Mouse (Mus musculus): ENCODE measurements around the gene Brpf3. TPM values are rescaled to one million over a fixed set of nuclear protein-coding genes. Genes with fewer than 3 reads are reported as not detected.

The Brpf3 gene
- polyA plus RNA-seq, 1 experiment = 32.3 TPM

DNA sequence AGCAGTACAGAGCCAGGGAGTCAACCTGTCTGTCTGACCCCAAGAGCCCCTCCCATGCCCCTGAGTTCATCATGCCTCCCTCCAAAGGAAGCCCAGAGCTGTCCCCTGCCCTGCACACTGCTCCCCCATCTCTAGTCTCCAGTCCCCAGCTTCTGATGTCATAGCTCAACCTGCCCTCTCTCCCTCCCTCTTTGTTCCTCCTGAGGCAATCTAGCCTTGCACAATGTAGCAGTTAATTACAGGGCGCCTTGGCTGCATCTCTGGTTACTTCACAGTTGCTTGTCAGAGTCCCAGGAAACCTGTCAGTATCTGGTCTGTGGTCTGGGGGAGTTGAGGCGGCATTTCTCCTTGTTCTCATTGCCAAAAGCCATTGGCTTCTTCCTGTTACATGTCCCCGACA lies 55.1 kb downstream of the Brpf3 start:
- TF ChIP-seq CTCF (IDR thresholded peaks at IDR 0.05; ENCODE audit: borderline replicate concordance, insufficient read depth, low read depth, low read length) (no peak), POLR2A (IDR thresholded peaks at IDR 0.05; ENCODE audit: borderline replicate concordance, insufficient read depth, low read length) (no peak)
- 70% methylated on average over 3 of the region's 3 CpGs for WGBS
- no peak overlapping the region for H3K4me3 ChIP-seq (replicated peaks; ENCODE audit: insufficient read depth, low read depth, low read length)

DNA sequence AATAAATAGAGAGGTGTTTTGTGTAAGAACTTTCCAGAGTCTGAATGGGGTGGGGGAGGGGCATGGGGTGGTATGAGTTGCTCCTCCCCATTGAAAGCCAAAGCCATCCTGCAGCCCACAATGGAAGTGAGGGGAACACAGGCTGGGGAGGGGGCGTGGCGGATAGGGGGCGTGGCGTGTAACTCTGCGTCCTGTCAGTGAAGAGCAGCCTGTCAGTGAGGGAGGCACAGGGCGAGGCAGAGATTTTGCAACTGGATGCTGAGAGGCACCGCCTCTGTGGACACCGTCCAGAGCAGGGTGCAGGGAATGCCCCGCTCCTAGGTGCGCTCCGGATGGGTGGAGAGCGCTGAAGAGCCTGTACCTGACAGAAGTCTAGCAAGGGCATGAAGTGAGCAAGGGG lies 57.3 kb downstream of the Brpf3 start, which contains the start of gene Pnpla1:
TSS of gene Pnpla1 (plus strand) at position 207 of the 400 bp plus-strand sequence.
- TF ChIP-seq POLR2A (IDR thresholded peaks at IDR 0.05; ENCODE audit: borderline replicate concordance, insufficient read depth, low read length) (no peak), CTCF (IDR thresholded peaks at IDR 0.05; ENCODE audit: borderline replicate concordance, insufficient read depth, low read depth, low read length) (no peak)
- no peaks in the 10 kb centered on the region for H3K4me1 ChIP-seq (ENCODE audit: control insufficient read depth, insufficient read depth, low read length)
- H3K4me3 ChIP-seq (replicated peaks; ENCODE audit: insufficient read depth, low read depth, low read length) = no peak within 1 kb of the TSS
- H3K27me3 ChIP-seq (ENCODE audit: control insufficient read depth, insufficient read depth, low read length) = no peaks in the 10 kb centered on the region
- H3K27ac ChIP-seq (ENCODE audit: insufficient read depth, low read length) = no peak within 1 kb of the TSS
- WGBS = 35% methylated on average over 12 of the region's 12 CpGs
- no peak for DNase-seq

More for the DNA sequence above, 55.1 kb downstream of the Brpf3 start:
- H3K27ac ChIP-seq (ENCODE audit: insufficient read depth, low read length) = no peak overlapping the region
- no peaks in the 10 kb centered on the region for H3K4me1 ChIP-seq (ENCODE audit: control insufficient read depth, insufficient read depth, low read length)
- DNase-seq = no peak
- no peaks in the 10 kb centered on the region for H3K27me3 ChIP-seq (ENCODE audit: control insufficient read depth, insufficient read depth, low read length)

DNA sequence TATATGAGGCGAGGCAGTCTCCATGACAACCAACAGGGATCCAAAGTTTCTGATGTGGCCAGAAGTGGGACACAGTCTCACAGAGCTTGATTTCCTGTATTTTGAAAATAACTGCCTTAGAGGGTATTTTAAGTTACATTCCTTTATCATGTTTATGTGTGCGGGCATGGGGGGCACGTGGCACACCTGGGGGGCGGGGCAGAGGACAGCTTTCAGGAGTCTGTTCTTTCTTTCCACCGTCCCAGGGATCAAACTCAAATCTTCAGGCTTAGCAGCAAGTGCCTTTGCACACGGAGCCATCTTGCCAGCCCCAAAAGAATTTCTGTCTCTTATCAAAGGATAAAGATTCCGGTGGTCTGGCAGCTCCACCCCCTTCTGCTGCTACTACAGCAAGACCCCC lies 63.0 kb downstream of the Brpf3 start:
- H3K27ac ChIP-seq (ENCODE audit: insufficient read depth, low read length) = no peak overlapping the region
- H3K4me3 ChIP-seq (replicated peaks; ENCODE audit: insufficient read depth, low read depth, low read length) = no peak overlapping the region
- no peaks in the 10 kb centered on the region for H3K27me3 ChIP-seq (ENCODE audit: control insufficient read depth, insufficient read depth, low read length)
- no peaks in the 10 kb centered on the region for H3K4me1 ChIP-seq (ENCODE audit: control insufficient read depth, insufficient read depth, low read length)
- TF ChIP-seq CTCF (IDR thresholded peaks at IDR 0.05; ENCODE audit: borderline replicate concordance, insufficient read depth, low read depth, low read length) = no peak
- no peak for TF ChIP-seq POLR2A (IDR thresholded peaks at IDR 0.05; ENCODE audit: borderline replicate concordance, insufficient read depth, low read length)
- DNase-seq = no peak
- 64% methylated on average over 7 of the region's 7 CpGs for WGBS

DNA sequence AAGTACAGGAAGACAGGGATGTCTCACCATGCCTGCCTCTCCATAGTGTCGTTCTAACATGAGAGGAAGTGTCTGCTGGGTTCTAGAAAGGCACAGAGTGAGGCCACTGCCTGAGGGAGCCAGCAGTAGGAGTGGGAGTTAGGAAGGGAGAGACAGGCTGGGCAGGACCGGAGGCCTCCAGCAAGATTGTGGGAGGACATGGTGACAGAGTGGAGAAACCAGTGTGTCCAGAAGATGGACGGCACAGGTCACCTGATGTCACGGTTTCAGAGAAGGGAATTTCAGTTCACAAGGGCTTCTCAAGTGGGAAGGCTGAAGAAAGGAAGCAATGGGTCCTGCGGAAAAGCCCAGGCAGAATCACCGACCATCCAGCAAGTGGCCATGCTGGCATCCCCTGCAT lies 63.6 kb downstream of the Brpf3 start:
- TF ChIP-seq CTCF (IDR thresholded peaks at IDR 0.05; ENCODE audit: borderline replicate concordance, insufficient read depth, low read depth, low read length) (no peak), POLR2A (IDR thresholded peaks at IDR 0.05; ENCODE audit: borderline replicate concordance, insufficient read depth, low read length) (no peak)
- no peaks in the 10 kb centered on the region for H3K27me3 ChIP-seq (ENCODE audit: control insufficient read depth, insufficient read depth, low read length)
- no peaks in the 10 kb centered on the region for H3K4me1 ChIP-seq (ENCODE audit: control insufficient read depth, insufficient read depth, low read length)
- no peak overlapping the region for H3K27ac ChIP-seq (ENCODE audit: insufficient read depth, low read length)
- 86% methylated on average over 6 of the region's 6 CpGs for WGBS
- no peak for DNase-seq
- no peak overlapping the region for H3K4me3 ChIP-seq (replicated peaks; ENCODE audit: insufficient read depth, low read depth, low read length)

DNA sequence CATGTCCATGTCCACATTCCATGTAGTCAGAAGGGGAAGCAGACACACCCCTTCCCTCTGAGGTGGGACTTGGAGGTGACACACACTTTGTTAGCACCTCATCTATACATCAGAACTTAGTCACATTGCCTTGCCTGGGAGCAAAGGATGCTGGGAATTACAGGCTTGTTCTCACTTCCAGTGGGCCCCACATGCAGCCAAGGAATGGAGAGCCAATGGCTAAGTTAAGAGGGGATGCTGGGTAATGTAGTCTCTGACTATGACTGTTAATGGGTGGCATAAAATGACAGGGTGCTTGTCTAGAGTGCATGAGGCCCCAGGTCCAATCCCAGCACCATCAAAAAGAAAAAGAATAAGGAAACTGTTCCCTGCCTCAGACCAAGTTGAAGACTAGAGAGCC lies 66.0 kb downstream of the Brpf3 start:
- DNase-seq = no peak
- TF ChIP-seq POLR2A (IDR thresholded peaks at IDR 0.05; ENCODE audit: borderline replicate concordance, insufficient read depth, low read length) (no peak), CTCF (IDR thresholded peaks at IDR 0.05; ENCODE audit: borderline replicate concordance, insufficient read depth, low read depth, low read length) (no peak)
- Histone ChIP-seq H3K27me3 (ENCODE audit: control insufficient read depth, insufficient read depth, low read length) (no peaks in the 10 kb centered on the region), H3K4me3 (replicated peaks; ENCODE audit: insufficient read depth, low read depth, low read length) (no peak overlapping the region), H3K4me1 (ENCODE audit: control insufficient read depth, insufficient read depth, low read length) (no peaks in the 10 kb centered on the region), H3K27ac (ENCODE audit: insufficient read depth, low read length) (no peak overlapping the region)

DNA sequence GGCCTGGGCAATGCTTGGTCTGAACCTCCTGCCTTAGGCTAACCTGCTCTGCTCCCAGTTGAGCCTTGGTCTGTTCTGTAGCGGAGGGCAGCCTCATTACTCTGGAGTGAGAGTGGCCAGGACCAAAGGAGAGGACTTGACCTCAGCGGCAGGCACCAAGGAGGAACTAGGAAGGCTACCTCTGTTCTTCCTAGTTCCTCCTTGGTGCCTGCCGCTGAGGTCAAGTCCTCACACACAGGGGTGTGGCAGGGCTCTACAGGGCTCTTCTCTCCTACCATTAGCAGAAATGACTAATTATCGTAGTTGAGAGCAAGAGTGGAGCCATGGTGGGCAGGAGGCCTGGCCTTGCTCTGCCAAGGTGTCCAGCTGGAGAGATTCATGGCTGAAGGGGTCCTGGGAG lies 66.5 kb downstream of the Brpf3 start:
- no peak for TF ChIP-seq CTCF (IDR thresholded peaks at IDR 0.05; ENCODE audit: borderline replicate concordance, insufficient read depth, low read depth, low read length)
- no peak for TF ChIP-seq POLR2A (IDR thresholded peaks at IDR 0.05; ENCODE audit: borderline replicate concordance, insufficient read depth, low read length)
- Histone ChIP-seq H3K27me3 (ENCODE audit: control insufficient read depth, insufficient read depth, low read length) (no peaks in the 10 kb centered on the region), H3K4me3 (replicated peaks; ENCODE audit: insufficient read depth, low read depth, low read length) (no peak overlapping the region), H3K27ac (ENCODE audit: insufficient read depth, low read length) (no peak overlapping the region), H3K4me1 (ENCODE audit: control insufficient read depth, insufficient read depth, low read length) (no peaks in the 10 kb centered on the region)
- no peak for DNase-seq
- 78% methylated on average over 4 of the region's 4 CpGs for WGBS

DNA sequence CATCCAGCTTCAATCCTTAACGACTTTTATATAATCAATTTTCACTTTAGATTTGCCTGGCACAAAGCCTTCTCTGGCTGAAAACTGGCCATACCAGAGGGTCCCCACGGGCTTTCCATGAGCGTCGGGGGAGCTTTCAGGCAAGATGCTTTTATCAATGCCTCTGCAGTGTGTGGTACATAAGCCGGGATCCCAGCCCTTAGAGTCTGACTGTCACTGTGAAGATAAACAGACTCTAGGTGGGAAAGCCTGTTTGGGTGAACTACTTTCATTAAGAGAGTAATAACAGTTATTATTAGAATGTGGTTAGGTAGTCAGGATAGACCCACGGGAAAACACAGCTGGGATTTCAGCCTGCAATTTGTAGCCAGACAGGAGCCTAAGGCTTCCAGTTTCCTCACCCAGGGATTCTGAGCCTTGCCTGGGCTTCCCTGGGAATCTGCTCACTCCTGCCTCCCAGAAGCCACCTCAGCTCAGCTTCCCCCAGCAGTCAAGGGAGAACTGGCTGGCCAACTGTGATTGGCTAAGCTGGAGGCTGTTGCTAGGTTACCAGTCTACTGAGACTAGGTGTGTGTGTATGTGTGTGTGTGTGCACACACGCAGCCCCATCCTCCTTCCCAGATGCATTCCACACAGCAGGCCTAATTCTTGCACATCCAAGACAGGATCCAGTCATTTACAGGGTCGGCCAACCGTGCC lies 68.7 kb downstream of the Brpf3 start:
- DNase-seq = no peak
- no peak overlapping the region for H3K27ac ChIP-seq (ENCODE audit: insufficient read depth, low read length)
- 70% methylated on average over 9 of the region's 9 CpGs for WGBS
- H3K4me1 ChIP-seq (ENCODE audit: control insufficient read depth, insufficient read depth, low read length) = no peaks in the 10 kb centered on the region
- H3K4me3 ChIP-seq (replicated peaks; ENCODE audit: insufficient read depth, low read depth, low read length) = no peak overlapping the region
- TF ChIP-seq CTCF (IDR thresholded peaks at IDR 0.05; ENCODE audit: borderline replicate concordance, insufficient read depth, low read depth, low read length) (no peak), POLR2A (IDR thresholded peaks at IDR 0.05; ENCODE audit: borderline replicate concordance, insufficient read depth, low read length) (no peak)
- no peaks in the 10 kb centered on the region for H3K27me3 ChIP-seq (ENCODE audit: control insufficient read depth, insufficient read depth, low read length)

DNA sequence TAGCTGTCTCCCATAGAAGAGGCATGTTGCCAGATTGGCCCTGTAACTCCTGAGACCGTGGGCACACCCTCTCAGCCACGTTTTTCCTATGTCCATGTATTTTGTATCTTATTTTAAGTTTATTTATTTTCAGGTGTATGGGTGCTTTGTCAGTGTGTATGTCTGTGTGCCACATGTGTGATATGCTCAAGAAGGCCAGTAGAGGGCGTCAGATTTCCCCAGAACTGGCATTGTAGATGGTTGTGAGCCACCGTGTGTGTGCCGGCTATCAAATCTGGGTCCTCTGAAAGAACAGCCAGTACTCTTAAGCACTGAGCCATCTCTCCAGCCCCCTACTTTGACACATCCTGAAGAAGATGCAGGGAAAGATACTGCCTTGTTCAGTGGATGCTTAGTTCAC lies 69.5 kb downstream of the Brpf3 start:
- Histone ChIP-seq H3K4me1 (ENCODE audit: control insufficient read depth, insufficient read depth, low read length) (peaks cover 7% of the 10 kb centered on the region), H3K4me3 (replicated peaks; ENCODE audit: insufficient read depth, low read depth, low read length) (no peak overlapping the region), H3K27ac (ENCODE audit: insufficient read depth, low read length) (no peak overlapping the region), H3K27me3 (ENCODE audit: control insufficient read depth, insufficient read depth, low read length) (no peaks in the 10 kb centered on the region)
- no peak for DNase-seq
- 77% methylated on average over 5 of the region's 5 CpGs for WGBS
- no peak for TF ChIP-seq POLR2A (IDR thresholded peaks at IDR 0.05; ENCODE audit: borderline replicate concordance, insufficient read depth, low read length)
- no peak for TF ChIP-seq CTCF (IDR thresholded peaks at IDR 0.05; ENCODE audit: borderline replicate concordance, insufficient read depth, low read depth, low read length)
